Mouse (Mus musculus) urinary bladder, adult 2 months (tissue): ENCODE data around the gene Nipsnap3a. TPM values are rescaled to one million over a fixed set of nuclear protein-coding genes. Genes with fewer than 3 reads are reported as not detected.

Experiments
- polyA plus RNA-seq: library from polyadenylated mRNA; depleted of rRNA; stranded (reverse); fragments of >200 nt; gene quantifications from 2 replicates; pipeline ENCODE4 v1.2.3, GENCODE M21; 2012; rRNA removed

Nipsnap3a gene
- polyA plus RNA-seq, 1 experiment, result not detected

Other genes with a start within 250 kb of the Nipsnap3a start
- not detected in 2 replicates for gene Olfr275, start 174.7 kb upstream of the Nipsnap3a start, polyA plus RNA-seq
- not detected in 2 replicates for gene Olfr273, start 130.0 kb upstream of the Nipsnap3a start, polyA plus RNA-seq
- gene Olfr272, start 70.1 kb upstream of the Nipsnap3a start, polyA plus RNA-seq, result not detected in 2 replicates
- not detected in 2 replicates for gene Olfr270, start 24.7 kb upstream of the Nipsnap3a start, polyA plus RNA-seq
- gene Nipsnap3b, start 22.6 kb downstream of the Nipsnap3a start, polyA plus RNA-seq, result 30.0 and 41.0 TPM in 2 replicates
- 26.4 and 36.1 TPM in 2 replicates for gene Abca1, start 170.6 kb downstream of the Nipsnap3a start, polyA plus RNA-seq